Mouse (Mus musculus): ENCODE data around the gene Ggnbp2.

DNA sequence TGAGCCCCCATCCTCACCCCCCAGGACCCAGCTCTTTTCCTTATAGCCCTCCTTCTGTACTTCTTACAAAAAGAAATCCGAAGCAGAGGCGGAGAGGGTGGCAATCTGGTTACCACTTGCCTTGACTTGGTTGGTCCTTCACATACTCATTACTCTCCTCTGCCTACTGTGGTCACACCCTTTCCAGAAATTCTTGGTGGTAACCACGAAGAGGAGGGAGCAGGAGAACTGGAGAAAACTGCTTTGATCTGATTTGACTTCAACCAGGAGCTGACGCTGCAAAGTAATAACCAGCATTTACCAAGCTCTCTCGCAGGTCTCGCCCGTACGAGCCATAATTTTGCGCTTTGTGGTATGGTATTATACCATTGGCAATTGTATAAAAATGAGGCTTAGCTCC, 10.4 kb upstream of the Ggnbp2 start:
- no peak for TF ChIP-seq CTCF (IDR thresholded peaks at IDR 0.05; ENCODE audit: low read depth, low read length)
- no peak for TF ChIP-seq POLR2AphosphoS5 (IDR thresholded peaks at IDR 0.05; ENCODE audit: insufficient replicate concordance, low read depth, low read length)
- TF ChIP-seq GATA1 (IDR thresholded peaks at IDR 0.05; ENCODE audit: borderline replicate concordance, low read length): no peak
- TF ChIP-seq TAL1 (conservative IDR thresholded peaks at IDR 0.05; ENCODE audit: low read depth, low read length): no peak
